Mouse (Mus musculus): ENCODE measurements around the gene Thbd.

GRCm38 (mm10) chr2:148454014-148454542 is 46.1 kb upstream of the Thbd start:
- TF ChIP-seq EP300 (IDR thresholded peaks at IDR 0.05) (no peak), CTCF (IDR thresholded peaks at IDR 0.05) (no peak)

Measured in lung, postnatal 0 days (tissue).